Mouse (Mus musculus) urinary bladder, adult 18-20 months (tissue): Measurements from ENCODE around the gene Gm42742.

ENCODE experiments used
- DNase-seq, 2 experiments: peaks; one replicate each; pipeline ENCODE4 v3.0.0; 2022; ENCODE audit warnings: low spot score in 2 of 2, mixed read lengths in 2 of 2

The Gm42742 gene

DNA sequence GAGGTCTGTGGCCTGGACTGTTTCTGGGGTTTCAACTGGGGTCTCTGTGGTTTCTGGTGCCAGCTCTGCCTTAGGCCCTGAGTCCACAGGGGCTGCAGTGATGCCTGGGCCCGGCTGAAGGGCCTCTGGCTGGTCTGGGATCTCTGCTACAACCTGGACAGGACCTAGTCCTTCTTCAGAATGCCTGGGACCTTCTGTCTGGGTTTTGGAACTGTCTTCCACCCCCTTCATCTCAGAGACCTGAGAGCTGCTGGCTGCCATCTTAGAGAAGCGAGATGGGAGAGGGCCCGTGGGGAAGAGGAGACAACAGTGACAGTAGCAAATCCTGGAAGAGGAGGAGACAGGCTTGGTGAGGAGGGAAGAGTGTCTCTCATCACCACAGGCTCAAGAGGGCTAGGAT, 866 bp downstream of the Gm42742 start:
- no peak for DNase-seq

DNA sequence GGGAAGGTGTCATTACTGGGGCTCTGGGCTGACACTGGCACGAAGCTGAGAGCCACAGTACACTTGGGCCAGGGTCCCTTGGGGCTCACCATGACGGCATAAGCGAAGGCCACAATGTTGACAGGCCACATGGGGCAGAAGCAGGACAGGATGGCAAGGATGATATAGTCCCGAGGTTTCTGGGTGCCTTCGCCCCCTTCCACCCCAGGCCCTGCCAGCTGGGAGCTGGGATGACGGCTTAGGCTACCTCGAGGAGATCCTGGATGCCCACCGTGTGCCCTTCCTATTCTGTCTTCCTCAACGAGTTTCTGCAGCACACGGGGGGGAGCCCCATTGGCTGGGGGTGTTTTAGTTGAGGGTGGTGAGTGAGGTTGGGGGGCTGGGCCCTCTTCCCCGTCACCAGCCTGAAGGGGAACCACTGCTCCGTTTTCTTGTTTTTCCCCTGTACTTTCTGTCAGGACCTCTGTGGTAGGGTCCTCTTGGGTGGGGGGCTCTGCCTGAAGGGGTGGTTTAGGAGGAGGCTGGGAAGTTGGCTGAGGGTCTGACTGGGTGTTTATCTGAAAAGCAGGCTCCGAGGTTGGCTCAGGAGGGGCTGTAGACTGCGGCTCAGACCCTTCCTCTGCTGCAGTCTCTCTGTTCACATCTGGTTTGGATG, 1.5 kb downstream of the Gm42742 start:
- no peak for DNase-seq

DNA sequence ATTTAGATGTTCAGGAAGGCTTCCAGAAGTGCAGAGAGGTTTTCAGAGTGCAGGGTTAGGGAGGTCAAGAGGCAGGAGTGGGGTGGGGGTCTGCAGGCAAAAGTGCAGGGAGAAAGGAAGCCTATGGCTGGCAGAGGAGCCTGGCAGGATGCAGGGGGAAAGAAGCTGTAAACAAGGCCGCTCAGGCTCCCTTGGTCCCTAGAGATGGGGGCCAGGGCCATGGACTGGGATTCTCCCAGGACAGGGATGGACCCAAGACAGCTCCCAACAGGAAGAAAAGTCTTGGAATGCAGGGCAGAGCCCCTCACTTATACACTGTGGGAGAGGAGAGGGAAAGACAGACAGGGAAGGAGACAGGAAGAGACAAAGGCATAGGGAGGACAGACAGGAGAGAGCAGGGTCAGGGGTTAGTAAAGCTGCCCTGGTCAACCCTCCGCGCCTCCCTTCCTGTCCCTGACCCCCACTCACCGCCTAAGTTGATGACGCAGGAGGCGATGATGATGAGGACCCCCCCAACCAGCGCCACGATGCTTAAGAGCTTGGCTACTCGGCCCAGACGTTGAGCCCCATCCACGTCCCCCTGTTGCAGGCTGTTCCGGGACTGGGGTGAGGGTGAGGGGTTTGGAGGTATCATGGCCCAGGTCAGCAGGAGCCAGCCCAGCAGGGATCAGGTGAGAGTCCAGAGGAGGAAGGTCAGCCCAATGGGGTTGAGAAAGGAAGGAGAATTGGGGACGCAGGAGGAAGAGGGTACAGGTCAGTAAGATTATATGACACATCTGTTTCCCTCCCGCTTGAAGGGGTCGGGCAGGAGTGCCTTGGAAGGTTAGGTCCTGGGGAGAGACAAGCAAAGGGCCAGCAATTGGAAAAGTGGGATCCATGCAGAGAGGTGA, 2.2 kb downstream of the Gm42742 start:
- DNase-seq = no peak

DNA sequence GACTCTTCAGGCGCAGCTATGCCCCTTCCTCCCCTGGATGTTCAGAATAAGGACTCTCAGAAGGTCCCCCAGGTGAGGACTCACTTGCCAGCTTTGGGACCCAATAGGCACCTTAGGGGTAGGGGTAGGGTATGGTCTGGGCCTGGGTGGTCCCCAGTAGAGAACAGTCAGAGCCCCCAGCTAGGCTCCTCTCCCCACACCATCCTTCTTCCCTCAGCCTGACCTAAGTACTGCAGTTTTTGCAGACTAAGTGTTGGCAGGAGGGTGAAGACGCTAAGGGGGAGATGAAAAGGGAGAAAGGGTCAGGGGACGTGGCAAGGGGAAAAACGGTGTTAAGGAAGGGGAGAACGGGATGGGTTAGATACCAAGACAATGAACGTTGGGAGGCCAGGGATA, 2.9 kb downstream of the Gm42742 start:
- no peak for DNase-seq

DNA sequence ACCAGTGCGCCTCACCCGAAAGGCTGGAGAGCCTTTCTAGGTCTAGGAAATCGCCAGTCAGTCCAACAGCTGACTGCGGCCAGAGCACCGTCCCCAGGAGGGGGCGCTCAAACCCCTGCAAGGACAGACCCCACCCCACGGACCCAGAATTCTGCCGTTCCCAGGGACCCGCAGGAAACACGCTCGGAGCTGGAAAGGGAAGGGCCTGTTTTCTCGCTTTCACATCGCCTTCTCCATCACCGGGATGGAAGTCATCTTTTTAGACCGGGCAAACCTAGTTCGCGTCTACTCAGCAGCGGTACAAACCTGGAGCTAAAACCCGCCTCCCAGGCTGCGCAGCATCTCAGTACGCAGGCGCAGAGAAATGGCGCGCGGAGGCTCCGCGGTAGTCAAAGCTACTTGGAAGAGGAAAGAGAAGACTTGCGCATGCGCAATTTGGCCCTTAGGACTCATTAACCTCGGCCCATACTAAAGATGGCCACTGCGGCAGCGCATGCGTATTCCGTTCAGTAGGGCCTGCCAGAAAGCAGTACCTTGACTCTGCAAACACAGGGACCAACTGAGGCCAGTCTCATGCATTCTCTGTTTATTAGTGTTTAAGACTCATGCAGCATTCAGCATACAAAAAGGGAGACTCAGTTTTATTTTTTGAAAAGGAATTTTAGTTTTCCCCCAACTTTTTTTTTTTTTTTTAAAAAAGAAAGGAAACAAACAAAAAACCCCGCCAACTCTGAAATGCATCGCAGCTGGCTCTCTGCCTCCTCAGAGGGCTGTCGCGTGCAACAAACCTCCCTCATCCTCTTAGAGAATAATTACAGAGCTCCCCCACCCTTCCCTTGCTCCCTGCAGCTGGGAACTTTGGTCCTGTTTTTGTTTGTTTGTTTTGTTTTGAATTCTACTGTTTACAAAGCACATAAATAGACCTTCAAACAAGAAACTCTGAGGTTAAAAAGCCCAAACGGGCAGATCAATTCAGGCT, 3.6 kb downstream of the Gm42742 start, which contains the start of gene Pagr1a:
TSS of gene Pagr1a (minus strand) at position 382 of the 979 bp plus-strand sequence.
- peak; percentile 94 to 95 for DNase-seq

DNA sequence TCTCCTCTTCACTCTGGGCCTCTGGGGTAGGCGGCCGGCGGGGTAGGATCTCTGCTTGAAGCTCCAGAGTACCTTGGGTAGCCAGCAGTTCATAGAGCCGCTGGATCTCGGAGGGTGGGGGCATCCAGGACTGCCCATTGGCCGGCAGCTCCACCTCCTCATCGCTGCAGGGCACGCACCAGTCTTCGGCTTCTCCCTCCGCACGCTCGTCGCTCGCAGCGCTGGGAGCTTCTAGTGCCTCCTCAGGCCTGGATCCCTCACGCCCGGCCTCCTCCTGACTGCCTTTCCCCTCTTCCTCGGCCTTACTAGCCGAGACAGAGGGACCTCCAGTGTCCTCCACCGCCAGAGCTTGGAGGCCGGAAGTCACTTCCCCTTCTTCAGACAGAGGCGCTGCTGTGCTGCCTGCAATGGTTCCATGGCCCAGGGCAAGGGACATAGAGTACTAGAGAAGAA, 4.4 kb downstream of the Gm42742 start:
- no peak for DNase-seq

DNA sequence TGATC, 4.6 kb downstream of the Gm42742 start, which contains the start of gene Pagr1b:
TSS of gene Pagr1b (minus strand) at position 4 of the 5 bp plus-strand sequence.
- no peak for DNase-seq

DNA sequence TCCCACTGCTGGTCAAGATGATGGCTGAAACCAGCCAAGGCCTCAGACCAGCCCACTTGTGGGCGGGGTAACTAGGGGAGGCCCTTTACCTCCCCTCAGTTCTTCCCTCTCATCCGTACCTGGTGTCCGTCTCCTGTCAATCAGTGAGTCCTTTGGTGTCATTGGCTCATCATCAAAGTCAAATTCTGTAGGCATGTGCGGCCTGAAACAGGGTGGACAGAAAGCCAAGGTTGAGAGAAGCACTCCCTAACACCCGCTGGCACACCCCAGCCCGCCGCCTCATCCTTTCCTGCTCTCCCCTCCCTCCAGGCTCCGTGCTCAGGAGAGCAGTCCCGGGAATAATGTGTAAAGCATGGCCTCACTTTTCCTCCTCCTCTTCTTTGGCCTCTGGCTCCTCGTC, 4.8 kb downstream of the Gm42742 start:
- no peak for DNase-seq

DNA sequence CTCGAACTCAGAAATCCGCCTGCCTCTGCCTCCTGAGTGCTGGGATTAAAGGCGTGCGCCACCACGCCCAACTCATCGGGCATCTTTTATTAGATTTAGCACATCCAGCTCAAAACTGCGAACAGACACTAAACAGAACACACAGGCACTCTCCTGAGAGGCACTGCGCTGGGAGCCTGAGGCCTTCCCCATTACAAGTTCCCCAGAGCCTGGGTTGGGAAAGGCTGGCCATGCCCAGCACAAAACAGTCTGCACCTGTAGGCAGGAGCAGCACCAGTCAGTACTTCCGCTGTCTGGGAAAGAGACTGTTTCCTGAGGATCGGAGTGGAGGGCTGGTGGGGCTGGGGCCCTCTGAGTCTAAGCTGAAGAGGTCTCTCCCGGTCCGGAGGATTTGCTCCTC, 5.9 kb downstream of the Gm42742 start:
- no peak for DNase-seq

DNA sequence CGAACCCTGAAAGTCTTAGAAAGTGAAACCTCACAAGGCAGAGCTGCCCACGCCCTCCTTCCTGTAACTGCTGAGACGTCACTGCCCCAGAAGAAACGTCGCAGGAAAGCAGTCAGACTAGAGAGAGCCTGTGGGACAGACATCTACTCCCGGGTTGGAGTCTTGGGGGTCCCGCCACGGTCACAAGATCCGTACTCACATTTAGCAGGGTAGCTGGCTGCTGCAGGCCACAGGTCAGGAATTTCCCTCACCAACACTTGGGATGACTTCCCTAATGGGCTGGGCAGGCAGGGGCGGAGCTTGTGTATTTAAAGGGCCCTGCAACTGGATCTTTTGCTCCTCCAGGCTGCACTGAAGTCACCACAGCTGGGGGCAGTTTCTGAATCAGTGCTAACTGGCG, 6.6 kb downstream of the Gm42742 start, which contains the start of gene Mvp:
TSS of gene Mvp (minus strand) at position 302 of the 400 bp plus-strand sequence.
- peak; percentile 61 to 75 for DNase-seq

DNA sequence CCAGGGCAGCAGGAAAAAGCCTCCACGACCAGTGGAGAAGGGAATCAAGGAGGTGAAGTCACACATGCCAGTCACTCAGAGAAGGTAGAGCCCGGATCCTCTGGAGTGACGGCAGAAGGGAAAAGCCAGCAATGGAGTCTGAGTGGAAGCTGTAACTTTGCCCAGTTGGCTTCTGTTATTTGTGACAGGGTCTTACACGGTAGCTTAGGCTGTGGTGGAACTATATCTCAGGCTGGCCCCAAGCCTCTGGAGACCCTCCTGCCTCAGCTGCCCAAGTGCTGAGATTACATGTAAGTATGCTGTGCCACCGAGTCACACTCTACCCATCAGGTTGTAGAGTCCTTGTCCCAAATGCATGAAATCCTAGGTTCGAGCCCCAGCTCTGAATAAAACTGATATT, 7.5 kb downstream of the Gm42742 start:
- no peak for DNase-seq

DNA sequence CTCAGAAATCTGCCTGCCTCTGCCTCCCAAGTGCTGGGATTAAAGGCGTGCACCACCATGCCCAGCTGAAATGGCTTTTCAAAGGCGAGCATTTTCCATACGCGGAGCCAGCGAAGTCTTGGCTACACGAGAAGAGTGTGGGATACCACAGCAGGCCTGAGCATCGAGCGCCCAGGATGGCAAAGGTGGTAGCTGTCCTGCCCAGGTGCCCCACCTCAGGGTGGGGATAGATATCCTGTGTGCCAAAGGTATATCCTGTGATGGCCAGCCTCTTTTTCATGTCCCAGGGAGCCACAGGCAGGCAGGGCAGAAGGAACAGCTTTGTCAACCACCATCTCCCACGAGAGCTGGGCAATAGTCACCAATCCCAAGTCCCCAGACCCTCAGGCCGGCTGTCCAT, 8.1 kb downstream of the Gm42742 start:
- DNase-seq = no peak

DNA sequence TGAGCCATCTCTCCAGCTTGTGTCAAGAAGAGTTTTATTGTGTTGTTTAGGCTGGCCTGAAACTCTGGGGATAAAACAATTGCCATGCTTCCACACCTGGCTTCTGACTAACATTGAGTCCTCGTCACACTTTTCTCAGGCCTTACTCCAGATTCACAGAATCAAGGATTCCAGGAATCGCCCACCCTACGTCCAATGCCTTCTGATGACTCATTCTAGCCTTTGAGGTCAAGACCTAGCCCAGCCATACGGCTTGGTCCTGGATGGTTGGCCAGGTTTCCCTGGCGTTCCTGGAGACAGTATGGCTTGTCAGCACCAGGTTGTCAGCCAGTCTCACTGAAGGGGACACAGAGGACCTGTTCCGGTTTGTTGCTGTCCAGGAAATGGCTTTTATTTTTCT, 8.5 kb downstream of the Gm42742 start:
- DNase-seq = no peak

DNA sequence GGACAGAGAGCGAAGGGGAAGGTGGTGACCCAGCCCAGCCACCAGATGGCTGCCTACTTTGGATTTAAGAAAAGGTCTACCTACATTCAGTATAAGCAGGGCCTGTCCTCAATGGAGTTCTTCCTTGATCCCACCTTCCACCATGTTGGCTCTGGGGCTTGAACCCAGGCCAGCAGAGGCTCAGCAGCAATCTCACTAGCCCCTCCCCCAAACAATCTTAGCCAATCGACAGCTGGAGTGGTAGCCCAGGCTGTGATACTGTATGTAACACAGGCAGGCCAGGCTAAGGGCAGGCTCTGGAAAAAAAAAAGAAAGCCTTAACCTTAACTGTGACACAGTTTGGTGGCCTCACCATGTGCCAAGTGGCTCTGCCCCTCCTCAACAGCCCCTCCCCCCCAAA, 9.2 kb downstream of the Gm42742 start:
- no peak for DNase-seq

DNA sequence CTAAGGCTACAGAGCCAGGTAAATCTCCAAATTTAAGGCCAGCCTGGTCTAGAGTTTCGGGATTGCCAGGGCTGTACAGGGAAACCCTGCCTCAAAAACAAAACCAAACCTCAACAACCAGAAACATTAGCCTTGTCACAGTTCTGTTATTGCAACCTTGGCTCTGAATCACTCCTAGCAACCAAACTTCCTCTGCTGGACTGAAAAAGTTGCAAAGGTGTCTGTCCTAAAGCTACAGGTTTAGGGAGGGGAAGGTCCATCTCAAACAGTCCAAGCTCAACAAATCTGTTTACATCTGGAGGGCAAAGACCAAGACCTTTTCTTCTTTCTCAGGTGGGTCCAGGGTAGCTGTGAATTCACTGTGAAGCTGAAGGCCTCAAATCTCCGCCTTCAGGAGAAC, 9.8 kb downstream of the Gm42742 start:
- DNase-seq = no peak

DNA sequence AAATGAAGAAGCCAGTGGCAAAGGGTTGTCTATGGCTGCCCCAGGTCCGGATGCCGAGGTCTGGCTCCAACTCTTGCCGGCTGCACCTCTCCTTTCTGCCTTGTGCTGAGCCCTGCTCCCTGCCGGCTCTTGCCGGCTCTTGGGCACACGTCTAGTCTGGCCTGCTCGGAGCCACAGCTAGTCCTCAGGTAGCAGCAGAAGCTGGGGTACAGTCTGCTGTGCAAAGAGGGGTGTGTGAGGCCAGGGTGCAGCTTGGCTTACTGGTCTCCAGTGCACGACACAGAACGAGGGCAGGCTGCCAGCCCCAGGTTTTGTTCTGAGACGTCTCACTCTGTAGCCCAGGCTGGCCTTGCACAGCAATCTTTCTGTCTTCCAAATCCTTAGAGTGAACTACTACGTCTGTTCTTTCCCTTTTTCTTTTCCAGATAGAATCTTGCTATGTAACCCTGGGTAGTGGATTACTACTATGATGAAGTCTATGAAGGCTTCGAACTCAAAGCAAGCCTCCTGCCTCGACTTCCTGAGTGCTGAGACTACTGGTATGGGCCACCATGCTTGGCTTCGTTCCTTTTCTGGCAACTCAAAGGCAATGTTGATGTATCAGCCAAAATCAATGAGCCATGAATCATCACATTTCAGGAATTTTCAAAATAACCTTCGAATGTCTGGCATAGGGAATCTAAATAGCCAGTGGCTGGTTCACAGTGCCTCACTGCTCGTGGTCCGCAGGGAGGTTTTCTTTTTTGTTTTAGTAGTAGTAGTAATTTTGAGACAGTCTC, 11.4 kb downstream of the Gm42742 start:
- no peak for DNase-seq

DNA sequence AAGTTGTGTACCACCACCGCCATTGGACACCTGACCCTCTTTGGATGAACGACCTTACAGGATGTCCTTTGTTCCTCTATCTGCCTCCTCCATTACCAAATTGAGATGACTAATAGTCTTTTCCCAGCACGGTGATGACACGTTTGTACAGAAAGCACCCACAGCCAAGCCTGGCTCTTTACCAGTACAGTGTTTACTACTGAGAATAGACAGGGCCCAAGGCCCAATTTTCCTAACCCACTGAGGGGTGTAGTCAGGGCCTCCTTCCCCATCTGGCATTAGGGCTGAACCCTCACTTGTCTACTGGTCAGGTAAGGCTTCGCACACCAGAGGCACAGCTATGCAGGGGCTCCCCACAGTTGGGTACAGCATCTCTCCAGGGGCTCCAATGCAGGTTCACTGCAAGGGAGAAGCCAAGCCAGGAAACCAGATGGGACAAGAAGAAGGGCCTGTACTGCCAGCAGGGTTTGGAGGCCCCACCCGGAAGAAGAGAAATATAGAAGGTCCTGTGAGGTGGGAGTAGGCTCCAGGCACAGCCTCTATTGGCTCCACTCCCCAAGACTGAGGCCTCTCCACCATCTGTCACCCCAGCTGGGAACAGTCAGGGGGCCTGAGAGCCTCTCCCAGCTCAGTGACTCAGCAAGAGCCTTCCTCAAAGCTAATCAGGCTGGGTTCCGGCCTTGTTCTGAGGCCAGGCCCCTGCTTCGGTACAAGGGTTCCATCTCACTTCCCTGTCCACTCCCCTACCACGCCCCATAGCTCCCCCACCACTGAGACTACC, 12.5 kb downstream of the Gm42742 start:
- DNase-seq = peak in 1 of 2 experiments; percentile 82

DNA sequence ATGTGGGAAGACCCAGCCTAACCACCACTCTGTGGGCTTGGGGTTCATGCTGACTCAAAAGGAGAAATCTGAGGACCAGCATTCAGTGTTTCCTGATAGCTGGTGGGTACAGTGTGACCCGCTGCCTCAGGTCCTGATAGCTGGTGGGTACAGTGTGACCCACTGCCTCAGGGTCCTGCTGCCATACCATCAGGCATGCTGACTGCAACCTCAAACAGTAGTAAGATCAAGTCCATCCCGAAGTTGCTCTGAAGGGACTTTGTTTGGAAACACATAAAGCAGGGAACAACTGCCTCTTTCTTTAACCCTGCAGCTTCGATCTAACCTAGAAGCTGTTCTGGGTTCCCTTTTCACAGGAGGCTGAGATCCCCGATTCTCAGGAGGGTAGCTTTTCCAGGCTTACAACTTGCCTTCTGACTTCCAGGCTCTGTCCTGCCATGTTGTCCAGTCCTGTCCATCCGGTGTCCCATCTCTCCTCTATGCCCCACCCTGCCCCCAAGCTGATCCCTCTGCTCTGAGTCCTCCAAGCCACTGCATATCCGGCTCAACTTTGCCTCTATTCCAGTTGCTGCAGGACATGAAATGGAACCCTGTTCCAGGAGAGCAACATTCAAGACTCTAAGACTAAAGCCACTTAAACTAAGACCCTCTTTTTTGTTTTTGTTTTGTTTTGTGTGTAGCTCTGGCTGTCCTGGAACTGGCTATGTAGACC, 13.4 kb downstream of the Gm42742 start:
- DNase-seq = no peak

DNA sequence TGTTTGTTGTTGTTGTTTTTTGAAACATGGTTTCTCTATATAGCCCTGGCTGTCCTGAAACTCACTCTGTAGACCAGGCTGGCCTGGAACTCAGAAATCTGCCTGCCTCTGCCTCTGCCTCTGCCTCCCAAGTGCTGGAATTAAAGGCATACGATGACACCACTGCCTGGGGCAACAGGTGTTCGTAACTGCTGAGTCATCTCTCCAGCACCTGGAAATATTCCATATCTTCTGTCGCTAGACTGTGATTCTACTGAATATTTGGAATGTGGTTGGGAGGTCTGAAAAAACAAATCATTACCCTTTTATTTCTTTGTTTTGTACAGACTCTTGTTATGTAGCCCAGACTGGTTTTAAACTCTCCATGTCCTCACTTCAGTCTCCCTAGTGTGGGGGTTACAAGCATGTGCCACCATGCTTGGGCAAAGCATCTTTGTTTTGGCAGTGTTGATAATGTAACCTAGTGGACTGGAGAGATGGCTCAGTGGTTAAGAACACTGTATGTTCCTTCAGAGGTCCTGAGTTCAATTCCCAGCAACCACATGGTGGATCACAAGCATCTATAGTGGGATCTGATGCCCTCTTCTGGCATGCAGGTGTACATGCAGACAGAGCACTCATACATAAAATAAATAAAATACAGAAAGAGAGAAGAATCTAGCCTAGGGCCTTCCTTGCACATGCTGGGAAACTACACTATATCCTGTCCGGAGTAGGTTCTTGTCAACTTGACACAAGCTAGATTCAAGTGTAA, 16.6 kb downstream of the Gm42742 start:
- DNase-seq = no peak

DNA sequence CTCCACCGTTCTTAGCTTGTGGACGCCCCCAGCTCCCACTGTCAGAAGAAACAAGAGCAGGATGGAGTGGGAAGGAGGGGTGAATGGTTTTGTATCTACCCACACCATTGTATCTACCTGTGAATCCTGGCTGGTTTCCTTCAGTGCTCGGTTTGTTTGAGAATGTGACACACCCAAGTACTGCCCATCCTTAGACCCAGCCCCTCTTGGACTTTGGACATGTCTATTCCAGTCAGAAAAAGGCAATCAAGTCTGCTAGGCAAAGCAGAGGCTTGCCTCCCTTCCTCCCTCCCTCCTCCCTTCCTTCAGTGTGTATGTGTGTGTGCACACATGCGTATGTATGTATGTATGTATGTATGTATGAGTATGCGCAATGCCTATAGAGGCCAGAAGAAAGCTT, 17.3 kb downstream of the Gm42742 start:
- no peak for DNase-seq
